Mouse (Mus musculus) frontal cortex, adult 2 months (tissue): Measurements from ENCODE around the gene Wbp11. TPM values are rescaled to one million over a fixed set of nuclear protein-coding genes. Genes with fewer than 3 reads are reported as not detected.
A peak's percentile ranks its signal among the peaks of the same experiment; 100 is the strongest.
"Not testable (repeated sequence)": the region's sequence is repeated elsewhere in the genome, so short reads cannot be mapped to it uniquely, and the experiment has no call there.

Experiments used
- DNase-seq, 2 experiments: peaks; one replicate each; pipeline ENCODE4 v3.0.0; 2022; ENCODE audit warnings: low spot score in 1 of 2; ENCODE audit errors: extremely low spot score in 1 of 2
- polyA plus RNA-seq: library from polyadenylated mRNA; depleted of rRNA; stranded (reverse); fragments of >200 nt; gene quantifications from 2 replicates; pipeline ENCODE4 v1.2.3, GENCODE M21; 2012

Gene Wbp11
- polyA plus RNA-seq, 1 experiment: 72.5 TPM

GRCm38 (mm10) chr6:136804705-136805408 is 23.2 kb downstream of the Wbp11 start:
- DNase-seq: no peak

GRCm38 (mm10) chr6:136803739-136804633 is 24.0 kb downstream of the Wbp11 start, which contains the start of gene Hist4h4:
Gene Hist4h4 (minus strand): TSS chr6:136804415.
- DNase-seq: peak; percentile 93 to 100

- no peak for DNase-seq
Measured at GRCm38 (mm10) chr6:136803093-136803738, 24.8 kb downstream of the Wbp11 start.

GRCm38 (mm10) chr6:136801274-136801673 is 26.8 kb downstream of the Wbp11 start:
- no peak for DNase-seq

GRCm38 (mm10) chr6:136800710-136801109 is 27.3 kb downstream of the Wbp11 start:
- no peak for DNase-seq

- not testable (repeated sequence) for DNase-seq
Measured at GRCm38 (mm10) chr6:136797874-136798693, 29.9 kb downstream of the Wbp11 start.

GRCm38 (mm10) chr6:136795850-136796249 is 32.2 kb downstream of the Wbp11 start:
- DNase-seq: no peak

- DNase-seq: no peak
Measured at GRCm38 (mm10) chr6:136795110-136795509, 32.9 kb downstream of the Wbp11 start.

- DNase-seq: no peak
Measured at GRCm38 (mm10) chr6:136793831-136794525, 34.1 kb downstream of the Wbp11 start.

GRCm38 (mm10) chr6:136792884-136793758 is 34.9 kb downstream of the Wbp11 start:
- DNase-seq: no peak

- no peak for DNase-seq
Measured at GRCm38 (mm10) chr6:136789391-136789971, 38.6 kb downstream of the Wbp11 start.

- DNase-seq: peak in 1 of 2 experiments; percentile 47
Measured at GRCm38 (mm10) chr6:136782761-136783160, 45.3 kb downstream of the Wbp11 start.

GRCm38 (mm10) chr6:136782146-136782545 is 45.9 kb downstream of the Wbp11 start:
- DNase-seq: no peak

GRCm38 (mm10) chr6:136781377-136781986 is 46.6 kb downstream of the Wbp11 start, which contains the start of gene Gucy2c:
Gene Gucy2c (minus strand): TSS chr6:136781765.
- DNase-seq: no peak

- DNase-seq: no peak
Measured at GRCm38 (mm10) chr6:136776392-136776791, 51.6 kb downstream of the Wbp11 start.

GRCm38 (mm10) chr6:136769859-136770258 is 58.2 kb downstream of the Wbp11 start:
- no peak for DNase-seq

- no peak for DNase-seq
Measured at GRCm38 (mm10) chr6:136769143-136769542, 58.9 kb downstream of the Wbp11 start.

- DNase-seq: peak in 1 of 2 experiments; percentile 5
Measured at GRCm38 (mm10) chr6:136763912-136764311, 64.1 kb downstream of the Wbp11 start.
